Mouse (Mus musculus): ENCODE results near the gene Lmna. TPM values are rescaled to one million over a fixed set of nuclear protein-coding genes. Genes with fewer than 3 reads are reported as not detected.
A peak's percentile ranks its signal among the peaks of the same experiment; 100 is the strongest.

Lmna gene
- total RNA-seq, 2 experiments from 2014 or later: 34.6 to 36.1 TPM

DNA sequence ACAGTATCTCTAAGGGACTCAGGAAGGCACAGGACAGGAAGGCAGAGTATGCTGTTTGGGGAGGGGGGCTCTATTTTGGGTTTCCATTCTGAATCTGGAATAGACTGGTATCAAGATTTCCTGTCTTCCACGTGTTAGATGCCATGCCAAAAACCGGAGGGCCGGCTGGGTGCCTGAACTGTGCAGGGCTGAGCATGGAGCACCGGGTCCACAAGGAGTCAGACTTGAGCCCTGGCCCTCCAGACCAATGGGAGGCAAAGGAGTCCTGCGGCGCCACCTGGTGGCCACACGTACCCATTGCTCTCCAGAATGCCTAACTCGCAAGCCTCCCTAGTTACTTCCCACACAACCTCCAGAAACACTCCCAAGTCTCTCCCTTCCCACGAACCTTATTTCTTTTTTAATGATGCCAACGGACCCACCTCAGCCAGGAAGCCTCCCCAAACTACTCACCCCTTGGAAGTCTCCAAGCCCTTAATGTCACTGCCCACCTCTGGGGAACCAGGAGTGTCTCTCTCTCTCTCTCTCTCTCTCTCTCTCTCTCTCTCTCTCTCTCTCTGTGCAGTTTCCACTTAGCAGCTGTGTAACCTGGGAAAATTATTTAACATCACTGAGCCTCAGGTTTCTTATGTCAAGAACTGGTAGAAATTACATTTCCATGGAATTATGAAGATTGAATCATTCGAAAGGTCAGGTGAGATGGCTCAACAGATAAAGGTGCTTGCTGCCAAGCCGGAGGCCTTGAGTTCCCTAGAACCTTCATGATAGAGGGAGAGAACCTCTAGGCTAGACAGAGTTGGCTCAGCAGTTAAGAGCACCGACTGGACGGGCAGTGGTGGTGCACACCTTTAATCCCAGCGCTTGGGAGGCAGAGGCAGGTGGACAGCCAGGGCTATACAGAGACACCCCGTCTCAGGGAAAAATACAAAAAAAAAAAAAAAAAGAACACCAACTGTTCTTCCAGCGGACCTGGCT, 16.7 kb upstream of the Lmna start:
- Histone ChIP-seq H3K4me3 (no peak overlapping the region), H3K27ac (no peak overlapping the region)
- DNase-seq (ENCODE audit: low spot score in 2 of 2): peak; percentile 77
- TF ChIP-seq CTCF (conservative IDR thresholded peaks at IDR 0.05): peak; percentile 96

DNA sequence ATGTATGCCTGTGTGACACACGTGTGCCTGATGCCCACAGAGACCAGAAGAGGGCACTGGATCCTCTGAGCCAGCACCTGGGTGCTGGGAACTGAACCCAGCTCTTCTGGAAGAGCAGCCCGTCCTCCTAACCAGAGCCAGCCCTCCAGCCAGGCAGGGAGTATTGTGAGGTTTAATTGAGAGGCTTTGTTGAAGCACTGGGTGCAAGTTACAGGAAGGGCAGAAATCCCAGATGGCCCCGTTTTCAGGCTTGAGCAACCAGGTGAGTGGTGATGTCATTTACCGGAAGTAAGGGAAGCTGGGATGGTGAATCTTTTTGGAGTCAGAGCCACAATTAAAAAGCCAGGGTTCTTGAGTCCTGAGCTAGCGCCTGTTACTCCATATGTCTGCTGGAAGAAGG, 15.3 kb upstream of the Lmna start:
- DNase-seq (ENCODE audit: low spot score in 2 of 2): no peak
- TF ChIP-seq CTCF (conservative IDR thresholded peaks at IDR 0.05): no peak; the same call in 1 of the 2 replicates

GRCm38 (mm10) chr3:88523027-88523426, 13.3 kb upstream of the Lmna start:
- no peak for DNase-seq (ENCODE audit: low spot score in 2 of 2)
- no peak overlapping the region for H3K27ac ChIP-seq

More for the DNA sequence above, 15.3 kb upstream of the Lmna start:
- Histone ChIP-seq H3K27ac (no peak overlapping the region), H3K4me3 (no peak overlapping the region)

GRCm38 (mm10) chr3:88521803-88522331, 12.1 kb upstream of the Lmna start:
- TF ChIP-seq CTCF (conservative IDR thresholded peaks at IDR 0.05): peak; percentile 96
- Histone ChIP-seq H3K27ac (no peak overlapping the region), H3K4me3 (no peak overlapping the region)
- peak; percentile 50 to 71 for DNase-seq (ENCODE audit: low spot score in 2 of 2)

More at GRCm38 (mm10) chr3:88523027-88523426, 13.3 kb upstream of the Lmna start:
- no peak for TF ChIP-seq CTCF (conservative IDR thresholded peaks at IDR 0.05)
- H3K4me3 ChIP-seq: no peak overlapping the region

- TF ChIP-seq CTCF (conservative IDR thresholded peaks at IDR 0.05): no peak
- no peak for DNase-seq (ENCODE audit: low spot score in 2 of 2)
- no peak overlapping the region for H3K4me3 ChIP-seq
- no peak overlapping the region for H3K27ac ChIP-seq
Measured at GRCm38 (mm10) chr3:88521156-88521555, 11.4 kb upstream of the Lmna start.

- Histone ChIP-seq H3K27ac (no peak overlapping the region), H3K4me3 (no peak overlapping the region)
- TF ChIP-seq CTCF (conservative IDR thresholded peaks at IDR 0.05): no peak
- DNase-seq (ENCODE audit: low spot score in 2 of 2): no peak
Measured at GRCm38 (mm10) chr3:88520078-88520477, 10.3 kb upstream of the Lmna start.

DNA sequence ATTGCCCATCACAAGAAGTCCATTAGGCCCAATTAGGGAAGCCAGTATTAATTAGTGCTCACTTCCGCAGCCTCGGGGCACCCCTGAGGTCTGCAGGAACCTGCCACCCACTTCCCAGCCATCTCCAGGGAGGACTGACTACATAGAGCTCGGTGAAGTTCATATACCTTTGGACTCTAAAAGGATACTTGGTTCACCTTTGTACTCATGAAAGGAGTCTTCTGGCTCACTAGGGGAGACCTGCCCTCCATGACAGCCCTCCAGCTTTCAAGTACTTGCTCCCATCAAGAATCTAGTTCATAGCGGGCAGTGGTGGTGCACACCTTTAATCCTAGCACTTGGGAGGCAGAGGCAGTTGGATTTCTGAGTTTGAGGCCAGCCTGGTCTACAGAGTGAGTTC, 8.7 kb upstream of the Lmna start:
- no peak for TF ChIP-seq CTCF (conservative IDR thresholded peaks at IDR 0.05)
- no peak overlapping the region for H3K27ac ChIP-seq
- DNase-seq (ENCODE audit: low spot score in 2 of 2): no peak
- no peak overlapping the region for H3K4me3 ChIP-seq

DNA sequence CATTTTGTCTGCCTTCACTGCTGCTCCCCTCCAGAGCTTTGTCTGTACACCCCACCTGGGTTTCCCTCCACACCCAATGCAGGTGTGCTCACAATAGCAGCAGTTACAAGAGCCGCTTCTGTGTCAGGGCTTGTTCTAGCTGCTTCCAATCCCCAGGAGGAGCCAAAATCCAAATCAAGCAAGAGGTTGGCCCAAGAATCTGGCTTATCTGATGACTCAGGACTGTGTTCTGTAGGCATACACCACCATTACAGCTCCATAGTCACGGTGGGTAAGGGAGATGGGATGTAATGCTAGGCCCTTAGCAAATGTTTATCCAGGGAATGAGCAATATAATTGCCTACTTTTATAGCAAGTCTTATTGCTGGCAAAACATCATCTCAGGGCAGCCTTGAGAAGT, 6.7 kb upstream of the Lmna start:
- no peak for DNase-seq (ENCODE audit: low spot score in 2 of 2)
- Histone ChIP-seq H3K4me3 (no peak overlapping the region), H3K27ac (no peak overlapping the region)
- no peak for TF ChIP-seq CTCF (conservative IDR thresholded peaks at IDR 0.05)

- Histone ChIP-seq H3K27ac (no peak overlapping the region), H3K4me3 (no peak overlapping the region)
- no peak for DNase-seq (ENCODE audit: low spot score in 2 of 2)
- no peak for TF ChIP-seq CTCF (conservative IDR thresholded peaks at IDR 0.05)
Measured at GRCm38 (mm10) chr3:88515095-88515386, 5.3 kb upstream of the Lmna start.

GRCm38 (mm10) chr3:88514231-88515094, 4.7 kb upstream of the Lmna start:
- Histone ChIP-seq H3K27ac (no peak overlapping the region), H3K4me3 (no peak overlapping the region)
- TF ChIP-seq CTCF (conservative IDR thresholded peaks at IDR 0.05): no peak
- no peak for DNase-seq (ENCODE audit: low spot score in 2 of 2)

- TF ChIP-seq CTCF (conservative IDR thresholded peaks at IDR 0.05): no peak
Measured at GRCm38 (mm10) chr3:88513546-88514115, 3.9 kb upstream of the Lmna start.

GRCm38 (mm10) chr3:88512896-88513545, 3.3 kb upstream of the Lmna start:
- Histone ChIP-seq H3K27ac (no peak overlapping the region), H3K4me3 (no peak overlapping the region)
- DNase-seq (ENCODE audit: low spot score in 2 of 2): no peak
- TF ChIP-seq CTCF (conservative IDR thresholded peaks at IDR 0.05): no peak

More at GRCm38 (mm10) chr3:88513546-88514115, 3.9 kb upstream of the Lmna start:
- Histone ChIP-seq H3K27ac (no peak overlapping the region), H3K4me3 (no peak overlapping the region)
- no peak for DNase-seq (ENCODE audit: low spot score in 2 of 2)
